Mouse (Mus musculus): ENCODE results near the gene Lrmda. TPM values are rescaled to one million over a fixed set of nuclear protein-coding genes. Genes with fewer than 3 reads are reported as not detected.

Gene Lrmda
- polyA plus RNA-seq, 1 experiment from 2014 or later, result 0.20 TPM

DNA sequence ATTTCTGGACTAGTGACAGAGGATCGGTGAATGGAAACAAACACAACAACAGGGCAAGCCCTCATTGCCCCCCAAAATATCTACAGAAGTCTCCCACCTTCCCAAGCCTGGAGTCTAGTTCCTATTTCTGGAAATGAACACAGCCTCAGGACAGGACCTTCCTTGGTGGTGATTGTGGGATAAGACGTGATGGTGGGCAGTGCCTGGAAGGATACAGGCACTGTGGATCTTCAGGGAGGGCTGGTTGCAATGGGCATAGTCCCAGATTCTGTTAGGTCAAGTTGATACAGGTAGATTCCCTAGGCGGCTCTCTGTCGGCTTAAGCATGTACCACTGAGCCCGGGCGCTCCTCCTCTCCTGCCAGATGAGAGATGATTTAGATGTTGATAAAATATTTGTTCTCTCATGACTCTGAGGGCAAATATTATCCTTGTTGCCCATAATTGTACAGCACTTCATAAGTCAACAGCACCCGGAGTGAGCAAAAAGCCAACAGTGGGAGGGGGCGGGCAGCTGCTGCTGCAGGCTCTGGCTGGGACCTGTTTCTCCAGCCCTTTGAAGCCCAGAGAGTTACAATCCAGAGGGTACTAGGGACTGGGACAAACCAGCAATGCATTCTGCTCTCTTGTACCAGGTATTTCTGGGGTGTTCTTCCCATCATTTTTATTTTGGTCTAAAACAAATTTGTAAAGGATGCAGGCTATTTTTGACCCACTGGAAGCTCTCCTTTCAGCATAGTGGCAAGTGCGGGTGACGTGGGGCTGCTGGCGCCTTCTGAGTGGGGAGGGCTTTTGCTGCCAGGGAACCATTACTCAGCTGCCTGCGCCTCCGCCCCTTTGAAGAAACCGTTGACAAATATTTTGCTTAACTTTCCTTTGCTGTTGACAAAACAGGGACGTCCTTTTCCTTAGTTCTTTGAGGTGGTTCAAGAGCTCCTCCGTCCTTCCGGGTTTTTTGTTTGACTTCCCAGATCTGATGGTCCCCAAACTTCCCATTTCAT lies 630.8 kb downstream of the Lrmda start:
- DNase-seq (ENCODE audit: low spot score) (peak; percentile 29), ATAC-seq (ENCODE audit: insufficient number of reproducible peaks, low FRiP score, low TSS enrichment, low read depth) (no peak)
- Histone ChIP-seq H3K36me3 (ENCODE audit: control insufficient read depth, insufficient read depth, low read length) (no peaks in the 10 kb centered on the region), H3K9me3 (ENCODE audit: control insufficient read depth, low read length) (no peaks in the 10 kb centered on the region), H3K4me2 (ENCODE audit: low read depth, severe bottlenecking) (no peak overlapping the region), H3K4me3 (ENCODE audit: low read depth, low read length) (no peak overlapping the region), H3K27me3 (ENCODE audit: control insufficient read depth, insufficient read depth, low read length) (0 out of 2 replicates have a peak, but pooled peaks cover 3% of the 10 kb centered on the region), H3K4me1 (ENCODE audit: control insufficient read depth, insufficient read depth, low read length) (peaks cover 31% of the 10 kb centered on the region), H3K27ac (replicated peaks; ENCODE audit: low read depth, low read length) (no peak overlapping the region), H3K9ac (ENCODE audit: low read length) (no peak overlapping the region)
- 43% methylated on average over 17 of the region's 17 CpGs for WGBS

DNA sequence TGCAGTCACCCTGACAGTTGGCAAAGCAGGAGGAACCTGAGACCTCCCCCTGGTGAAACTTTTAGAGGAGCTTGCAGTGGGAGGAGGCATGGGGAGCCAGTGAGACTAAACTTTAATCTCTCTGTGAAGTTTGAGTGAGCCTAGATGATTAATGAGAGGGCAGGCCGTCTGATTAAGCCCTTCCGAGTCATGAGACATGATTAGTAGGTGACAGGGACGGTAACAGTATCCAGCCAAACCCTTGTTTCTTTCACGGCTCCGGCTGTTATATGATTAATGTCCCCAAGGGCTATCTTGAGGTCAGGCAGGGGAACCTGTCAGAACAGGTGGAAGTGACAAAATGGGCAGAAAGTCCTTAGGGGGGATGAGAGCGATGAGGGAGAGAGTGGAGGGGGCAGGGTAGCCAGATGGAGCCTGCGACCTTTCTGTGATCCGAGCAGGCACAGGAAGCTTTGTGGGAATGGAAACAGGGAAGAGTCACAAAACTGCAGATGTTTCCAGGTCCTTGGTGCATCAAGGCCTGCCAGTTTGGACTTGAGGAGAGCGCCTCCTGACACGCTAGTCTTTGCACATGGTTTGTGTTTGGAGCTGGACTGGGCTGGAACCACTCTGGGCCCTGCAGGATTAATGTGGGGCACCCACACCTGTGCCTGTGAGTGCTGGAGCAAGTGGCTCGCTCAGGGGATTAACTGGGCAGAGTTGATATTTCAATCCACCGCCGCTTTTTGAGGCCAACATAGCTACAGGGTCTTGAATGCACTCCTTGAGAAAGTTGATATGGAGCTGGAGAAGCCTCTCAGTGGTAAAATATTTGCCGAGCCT lies 631.8 kb downstream of the Lrmda start:
- WGBS, result 19% methylated on average over 14 of the region's 14 CpGs
- H3K36me3 ChIP-seq (ENCODE audit: control insufficient read depth, insufficient read depth, low read length), result no peaks in the 10 kb centered on the region
- H3K27ac ChIP-seq (replicated peaks; ENCODE audit: low read depth, low read length), result no peak overlapping the region
- 0 out of 2 replicates have a peak, but pooled peaks cover 1% of the 10 kb centered on the region for H3K27me3 ChIP-seq (ENCODE audit: control insufficient read depth, insufficient read depth, low read length)
- H3K9me3 ChIP-seq (ENCODE audit: control insufficient read depth, low read length), result no peaks in the 10 kb centered on the region
- H3K4me2 ChIP-seq (ENCODE audit: low read depth, severe bottlenecking), result no peak overlapping the region
- DNase-seq (ENCODE audit: low spot score), result peak; percentile 47
- no peak overlapping the region for H3K4me3 ChIP-seq (ENCODE audit: low read depth, low read length)
- H3K9ac ChIP-seq (ENCODE audit: low read length), result no peak overlapping the region; the same call in 1 of the 2 replicates
- peaks cover 31% of the 10 kb centered on the region for H3K4me1 ChIP-seq (ENCODE audit: control insufficient read depth, insufficient read depth, low read length)
- ATAC-seq (ENCODE audit: insufficient number of reproducible peaks, low FRiP score, low TSS enrichment, low read depth), result no peak

DNA sequence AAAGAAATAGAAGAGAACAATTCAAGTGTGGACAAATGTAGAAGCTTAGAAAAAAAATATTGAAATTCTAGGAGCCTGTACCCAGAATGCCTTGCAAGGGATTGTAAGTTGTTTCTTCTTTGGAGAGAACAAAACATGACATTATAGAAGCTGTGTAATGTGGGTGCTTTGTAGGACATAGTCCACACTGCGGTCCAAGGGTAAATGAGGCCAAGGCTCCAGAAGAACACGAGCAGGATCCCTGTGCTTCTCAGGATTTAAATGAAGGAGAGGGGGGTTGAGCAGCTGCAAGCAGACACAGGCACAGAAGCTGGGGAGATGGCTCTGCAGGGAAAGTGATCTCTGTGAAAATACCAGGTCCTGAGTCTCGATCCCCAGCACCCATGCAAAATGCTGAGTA lies 643.0 kb downstream of the Lrmda start:
- Histone ChIP-seq H3K4me2 (ENCODE audit: low read depth, severe bottlenecking) (no peak overlapping the region), H3K27ac (replicated peaks; ENCODE audit: low read depth, low read length) (no peak overlapping the region), H3K4me1 (ENCODE audit: control insufficient read depth, insufficient read depth, low read length) (no peaks in the 10 kb centered on the region), H3K27me3 (ENCODE audit: control insufficient read depth, insufficient read depth, low read length) (no peaks in the 10 kb centered on the region), H3K9me3 (ENCODE audit: control insufficient read depth, low read length) (no peaks in the 10 kb centered on the region), H3K4me3 (ENCODE audit: low read depth, low read length) (no peak overlapping the region), H3K36me3 (ENCODE audit: control insufficient read depth, insufficient read depth, low read length) (no peaks in the 10 kb centered on the region), H3K9ac (ENCODE audit: low read length) (no peak overlapping the region)
- DNase-seq (ENCODE audit: low spot score), result no peak
- ATAC-seq (ENCODE audit: insufficient number of reproducible peaks, low FRiP score, low TSS enrichment, low read depth), result no peak
- 61% methylated on average over 3 of the region's 3 CpGs for WGBS

DNA sequence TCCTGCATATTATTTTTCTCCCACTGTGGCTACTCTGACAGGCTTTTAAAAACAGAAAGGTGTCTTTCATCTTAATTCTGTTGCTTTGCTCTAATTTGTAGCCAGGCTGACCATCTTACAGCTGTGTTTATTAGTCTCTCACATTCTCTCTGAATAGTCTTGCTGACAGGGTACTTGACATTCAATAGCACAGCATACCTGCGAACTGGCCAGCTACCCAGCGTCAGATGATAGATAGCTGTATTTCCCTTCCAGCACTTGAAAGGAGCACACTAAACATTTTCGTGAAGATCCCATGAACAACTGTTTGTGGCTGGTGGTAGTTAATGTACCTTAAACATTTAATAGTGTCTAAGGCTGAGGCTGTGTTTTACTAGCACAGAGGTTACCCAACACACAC lies 646.9 kb downstream of the Lrmda start:
- Histone ChIP-seq H3K9me3 (ENCODE audit: control insufficient read depth, low read length) (no peaks in the 10 kb centered on the region), H3K9ac (ENCODE audit: low read length) (no peak overlapping the region), H3K36me3 (ENCODE audit: control insufficient read depth, insufficient read depth, low read length) (no peaks in the 10 kb centered on the region), H3K4me3 (ENCODE audit: low read depth, low read length) (no peak overlapping the region), H3K27ac (replicated peaks; ENCODE audit: low read depth, low read length) (no peak overlapping the region), H3K4me1 (ENCODE audit: control insufficient read depth, insufficient read depth, low read length) (no peaks in the 10 kb centered on the region), H3K4me2 (ENCODE audit: low read depth, severe bottlenecking) (no peak overlapping the region), H3K27me3 (ENCODE audit: control insufficient read depth, insufficient read depth, low read length) (no peaks in the 10 kb centered on the region; the same call in 1 of the 2 replicates)
- 71% methylated on average over 3 of the region's 3 CpGs for WGBS
- DNase-seq (ENCODE audit: low spot score) (no peak), ATAC-seq (ENCODE audit: insufficient number of reproducible peaks, low FRiP score, low TSS enrichment, low read depth) (no peak)

DNA sequence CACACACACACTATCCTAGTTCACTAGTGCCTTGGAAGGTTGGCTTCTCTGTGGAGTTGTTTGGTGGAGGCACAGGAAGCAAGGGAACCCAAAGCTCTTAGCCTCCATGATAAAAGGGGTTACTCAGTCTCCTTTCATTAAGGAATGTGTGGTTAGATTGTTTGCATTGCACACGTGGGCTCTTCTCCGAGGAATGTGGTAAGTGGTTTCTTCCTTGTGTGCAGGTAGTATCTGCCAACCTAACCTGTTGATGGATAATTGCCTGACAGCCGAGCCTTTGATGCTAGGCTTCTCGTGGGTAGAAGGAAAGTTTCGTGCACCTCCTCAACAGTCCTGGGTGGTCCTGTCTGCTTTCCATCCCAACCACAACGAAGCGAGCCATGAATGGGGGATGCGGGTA lies 648.8 kb downstream of the Lrmda start:
- DNase-seq (ENCODE audit: low spot score) (no peak), ATAC-seq (ENCODE audit: insufficient number of reproducible peaks, low FRiP score, low TSS enrichment, low read depth) (no peak)
- no peak overlapping the region for H3K4me3 ChIP-seq (ENCODE audit: low read depth, low read length)
- H3K9ac ChIP-seq (ENCODE audit: low read length), result no peak overlapping the region
- H3K9me3 ChIP-seq (ENCODE audit: control insufficient read depth, low read length), result no peaks in the 10 kb centered on the region
- no peak overlapping the region for H3K27ac ChIP-seq (replicated peaks; ENCODE audit: low read depth, low read length)
- H3K27me3 ChIP-seq (ENCODE audit: control insufficient read depth, insufficient read depth, low read length), result no peaks in the 10 kb centered on the region; the same call in 1 of the 2 replicates
- H3K4me1 ChIP-seq (ENCODE audit: control insufficient read depth, insufficient read depth, low read length), result no peaks in the 10 kb centered on the region
- no peaks in the 10 kb centered on the region for H3K36me3 ChIP-seq (ENCODE audit: control insufficient read depth, insufficient read depth, low read length)
- 35% methylated on average over 8 of the region's 8 CpGs for WGBS
- H3K4me2 ChIP-seq (ENCODE audit: low read depth, severe bottlenecking), result no peak overlapping the region

DNA sequence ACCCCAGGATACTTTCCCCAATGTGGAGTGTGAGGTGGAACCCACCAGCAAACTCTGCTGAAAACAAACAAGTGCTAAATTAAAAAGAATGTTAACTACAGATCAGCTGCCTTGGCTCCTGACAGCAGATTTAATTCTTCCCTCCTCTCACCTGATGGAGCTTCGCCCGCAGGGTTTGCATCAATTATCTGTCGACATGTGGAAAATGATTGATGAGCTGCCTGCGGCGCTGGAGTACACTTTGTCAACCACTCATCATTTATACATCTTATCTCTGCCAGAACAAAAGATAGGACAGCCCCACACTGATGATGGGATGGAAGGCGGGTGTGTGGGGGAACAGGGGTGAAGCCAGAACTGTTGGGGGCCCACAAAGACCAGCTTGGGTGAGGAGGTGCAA lies 649.2 kb downstream of the Lrmda start:
- no peaks in the 10 kb centered on the region for H3K36me3 ChIP-seq (ENCODE audit: control insufficient read depth, insufficient read depth, low read length)
- no peak overlapping the region for H3K27ac ChIP-seq (replicated peaks; ENCODE audit: low read depth, low read length)
- 52% methylated on average over 6 of the region's 6 CpGs for WGBS
- H3K4me3 ChIP-seq (ENCODE audit: low read depth, low read length), result no peak overlapping the region
- H3K4me1 ChIP-seq (ENCODE audit: control insufficient read depth, insufficient read depth, low read length), result no peaks in the 10 kb centered on the region
- no peak overlapping the region for H3K9ac ChIP-seq (ENCODE audit: low read length)
- H3K27me3 ChIP-seq (ENCODE audit: control insufficient read depth, insufficient read depth, low read length), result no peaks in the 10 kb centered on the region; the same call in 1 of the 2 replicates
- ATAC-seq (ENCODE audit: insufficient number of reproducible peaks, low FRiP score, low TSS enrichment, low read depth) (no peak), DNase-seq (ENCODE audit: low spot score) (no peak)
- H3K4me2 ChIP-seq (ENCODE audit: low read depth, severe bottlenecking), result no peak overlapping the region
- no peaks in the 10 kb centered on the region for H3K9me3 ChIP-seq (ENCODE audit: control insufficient read depth, low read length)

DNA sequence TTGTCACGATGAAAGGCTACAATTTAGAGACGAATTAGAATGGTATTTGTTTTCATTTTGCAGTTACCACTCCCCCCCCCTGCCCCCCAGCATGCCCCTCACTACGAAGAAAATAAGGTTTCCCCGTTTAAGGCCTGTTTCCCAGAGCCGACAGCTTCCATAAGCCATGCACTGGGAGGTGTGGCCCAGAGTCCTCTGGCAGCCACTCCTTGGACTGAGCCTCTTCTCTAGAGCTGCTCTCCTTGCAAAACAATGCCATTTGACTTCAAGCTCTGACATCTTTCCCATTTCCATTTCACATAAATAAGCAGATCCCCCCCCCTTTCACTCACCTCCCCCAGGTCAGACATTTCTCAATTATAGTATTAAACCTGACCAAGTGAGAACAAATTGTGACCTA lies 654.1 kb downstream of the Lrmda start:
- Histone ChIP-seq H3K4me1 (ENCODE audit: control insufficient read depth, insufficient read depth, low read length) (no peaks in the 10 kb centered on the region), H3K4me3 (ENCODE audit: low read depth, low read length) (no peak overlapping the region), H3K36me3 (ENCODE audit: control insufficient read depth, insufficient read depth, low read length) (no peaks in the 10 kb centered on the region), H3K9ac (ENCODE audit: low read length) (no peak overlapping the region), H3K27ac (replicated peaks; ENCODE audit: low read depth, low read length) (no peak overlapping the region), H3K9me3 (ENCODE audit: control insufficient read depth, low read length) (no peaks in the 10 kb centered on the region), H3K27me3 (ENCODE audit: control insufficient read depth, insufficient read depth, low read length) (no peaks in the 10 kb centered on the region), H3K4me2 (ENCODE audit: low read depth, severe bottlenecking) (no peak overlapping the region)
- ATAC-seq (ENCODE audit: insufficient number of reproducible peaks, low FRiP score, low TSS enrichment, low read depth) (no peak), DNase-seq (ENCODE audit: low spot score) (no peak)
- WGBS, result 48% methylated on average over 5 of the region's 5 CpGs

DNA sequence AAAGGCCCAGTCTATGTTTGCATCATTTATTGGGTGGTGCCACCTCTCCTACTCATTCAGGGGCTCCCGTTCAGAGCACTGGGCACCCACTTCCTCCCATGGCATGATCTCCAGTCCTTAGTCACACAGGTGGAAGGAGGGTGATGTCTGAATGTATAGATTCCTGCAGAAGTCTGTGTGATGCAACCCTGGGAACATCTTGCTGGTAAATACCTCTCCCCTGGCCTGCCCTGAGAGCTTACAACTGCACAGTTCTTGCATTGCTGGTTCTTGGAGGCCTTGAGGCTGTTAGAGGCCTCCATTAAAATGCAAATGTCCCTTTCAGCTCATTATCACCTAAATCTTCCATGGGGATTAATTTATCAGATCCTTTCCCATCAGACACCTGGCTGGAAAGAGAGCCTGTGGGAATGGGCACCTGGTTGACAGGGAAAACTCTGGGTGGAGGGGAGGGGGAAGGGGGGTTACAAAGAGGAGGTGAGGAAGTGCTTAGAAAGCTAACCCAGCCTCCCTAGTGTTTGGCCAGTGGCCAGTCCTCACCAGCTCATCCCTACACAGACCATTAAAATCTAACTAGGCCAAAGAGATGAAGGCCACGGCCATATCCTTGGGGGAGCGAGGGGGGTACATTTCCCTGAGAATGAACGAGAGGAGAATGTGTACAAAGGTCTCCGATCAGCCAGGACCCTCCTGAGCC lies 659.6 kb downstream of the Lrmda start:
- no peak overlapping the region for H3K9ac ChIP-seq (ENCODE audit: low read length)
- WGBS, result 81% methylated on average over 5 of the region's 5 CpGs
- no peaks in the 10 kb centered on the region for H3K36me3 ChIP-seq (ENCODE audit: control insufficient read depth, insufficient read depth, low read length)
- no peaks in the 10 kb centered on the region for H3K27me3 ChIP-seq (ENCODE audit: control insufficient read depth, insufficient read depth, low read length)
- DNase-seq (ENCODE audit: low spot score), result no peak
- no peak for ATAC-seq (ENCODE audit: insufficient number of reproducible peaks, low FRiP score, low TSS enrichment, low read depth)
- H3K9me3 ChIP-seq (ENCODE audit: control insufficient read depth, low read length), result no peaks in the 10 kb centered on the region
- H3K4me1 ChIP-seq (ENCODE audit: control insufficient read depth, insufficient read depth, low read length), result no peaks in the 10 kb centered on the region
- H3K4me3 ChIP-seq (ENCODE audit: low read depth, low read length), result no peak overlapping the region
- no peak overlapping the region for H3K27ac ChIP-seq (replicated peaks; ENCODE audit: low read depth, low read length)
- no peak overlapping the region for H3K4me2 ChIP-seq (ENCODE audit: low read depth, severe bottlenecking)
